Mouse (Mus musculus) adrenal gland, adult (tissue): ENCODE measurements around the gene Zfp119b.
"Not testable (repeated sequence)": the region's sequence is repeated elsewhere in the genome, so short reads cannot be mapped to it uniquely, and the experiment has no call there.

Experiments
- DNase-seq, 2 experiments: peaks; one replicate each; pipeline ENCODE4 v3.0.0; 2022 to 2023; ENCODE audit warnings: low spot score in 1 of 2; ENCODE audit not compliant: inconsistent age in 2 of 2

The Zfp119b gene

GRCm38 (mm10) chr17:55957726-55958583 is 8.7 kb upstream of the Zfp119b start:
- peak; percentile 35 to 56 for DNase-seq

DNA sequence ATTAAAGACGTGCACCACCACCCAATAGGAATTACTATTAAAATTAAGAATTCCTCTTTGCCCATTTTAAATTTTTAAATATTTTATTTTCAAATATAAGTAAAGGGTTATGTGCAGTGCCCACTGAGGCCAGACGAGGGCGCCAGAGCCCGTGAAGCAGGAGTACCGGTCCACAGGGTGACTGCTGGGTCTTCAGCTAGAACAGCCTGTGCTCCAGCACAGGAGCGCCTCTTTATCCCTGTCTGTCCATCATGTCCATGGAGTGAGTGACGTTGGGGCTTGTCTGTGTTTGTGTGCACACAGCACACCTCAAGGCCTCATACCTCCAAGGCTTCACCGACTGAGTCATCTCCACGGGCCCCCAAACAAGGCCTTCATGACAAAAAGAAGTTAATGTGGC is 7.9 kb upstream of the Zfp119b start:
- peak; percentile 79 to 89 for DNase-seq

DNA sequence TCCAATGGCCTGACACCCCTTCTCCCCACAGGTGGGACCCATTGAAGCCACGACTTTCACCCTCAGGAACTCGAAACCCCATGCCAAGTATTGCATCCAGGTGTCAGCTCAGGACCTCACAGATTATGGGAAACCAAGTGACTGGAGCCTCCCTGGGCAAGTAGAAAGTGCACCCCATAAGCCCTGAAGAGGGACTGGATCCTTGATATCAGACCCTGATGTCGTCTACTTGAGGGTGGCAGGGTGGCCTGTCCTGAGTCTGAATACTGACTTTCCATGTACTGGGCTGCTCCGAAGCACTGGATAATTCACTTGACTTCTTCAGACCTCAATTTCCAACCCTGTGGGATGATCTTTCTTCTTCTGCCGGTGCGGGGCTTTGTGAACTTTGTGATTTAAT is 7.3 kb upstream of the Zfp119b start:
- peak in 1 of 2 experiments; percentile 48 for DNase-seq

GRCm38 (mm10) chr17:55956129-55956528 is 6.8 kb upstream of the Zfp119b start:
- DNase-seq: peak in 1 of 2 experiments; percentile 71

- DNase-seq: no peak
Observed at GRCm38 (mm10) chr17:55954229-55954628, 4.9 kb upstream of the Zfp119b start.

DNA sequence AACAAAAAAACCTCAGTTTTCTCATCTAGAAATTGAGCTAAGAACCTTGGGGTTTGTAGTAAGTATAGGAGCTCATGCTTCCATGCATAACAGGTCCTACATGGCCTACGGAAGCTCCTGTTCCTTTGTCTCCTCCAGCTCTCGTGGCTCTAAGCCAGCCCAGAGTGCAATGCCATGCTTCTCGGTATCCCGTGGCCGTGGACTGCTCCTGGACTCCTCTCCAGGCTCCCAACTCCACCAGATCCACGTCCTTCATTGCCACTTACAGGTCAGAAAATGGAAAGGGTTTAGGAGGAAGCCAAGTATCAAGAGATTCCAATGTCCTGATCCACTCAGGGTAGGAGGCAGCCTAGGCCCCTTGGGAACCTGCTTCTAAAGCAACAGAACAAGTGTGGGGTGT is 4.5 kb upstream of the Zfp119b start:
- no peak for DNase-seq

DNA sequence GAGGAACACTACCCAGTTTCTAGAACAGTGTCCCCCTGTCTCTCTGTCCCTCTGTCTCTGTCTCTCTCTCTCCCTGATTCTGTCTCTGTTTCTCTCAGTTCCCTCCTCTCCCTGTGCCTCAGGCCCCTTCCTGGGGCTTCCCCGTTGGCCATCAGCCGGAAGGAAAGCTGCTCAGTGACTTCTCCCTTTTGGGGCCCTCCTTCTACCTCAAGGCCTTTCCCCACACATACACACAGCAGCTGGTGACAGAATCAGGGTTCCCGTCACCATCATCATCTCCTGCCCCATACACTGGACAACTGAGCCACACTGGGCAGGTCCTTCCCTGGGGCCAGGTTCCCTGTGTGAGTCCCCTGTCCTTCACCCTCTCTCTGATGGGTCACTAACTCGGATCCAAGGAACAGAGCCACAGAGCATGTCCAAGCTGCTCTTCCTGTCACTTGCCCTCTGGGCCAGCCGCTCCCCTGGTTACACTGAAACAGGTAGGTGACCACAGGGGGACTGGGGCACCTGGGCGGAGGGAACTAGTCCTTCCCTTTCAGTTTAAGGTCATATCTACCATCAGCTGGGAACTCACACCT is 3.2 kb upstream of the Zfp119b start, which contains the start of gene Ebi3:
Ebi3 (plus strand) TSS at position 194 of the 581 bp plus-strand sequence.
- peak in 1 of 2 experiments; percentile 42 for DNase-seq

- no peak for DNase-seq
Observed at GRCm38 (mm10) chr17:55952041-55952440, 2.7 kb upstream of the Zfp119b start.

DNA sequence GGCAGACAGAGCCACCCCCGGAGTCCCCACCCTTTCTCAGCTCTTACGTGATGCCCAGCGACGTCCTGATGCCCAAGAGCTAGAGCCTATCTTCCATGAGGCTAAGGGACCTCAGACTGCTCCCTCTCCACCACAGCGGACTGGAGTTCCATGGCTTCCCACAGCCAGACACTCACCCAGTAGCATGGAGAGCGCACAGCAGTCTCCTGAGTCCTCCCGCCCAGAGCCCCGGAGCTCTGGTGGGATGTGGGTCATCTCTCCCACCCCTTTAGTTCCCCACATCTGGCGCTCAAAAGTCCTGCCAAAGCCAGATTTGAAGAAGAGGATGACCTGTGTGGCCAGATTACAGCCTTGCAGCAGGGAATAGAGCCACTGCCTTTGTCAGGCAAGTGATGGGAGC is 1.3 kb upstream of the Zfp119b start:
- DNase-seq: no peak

DNA sequence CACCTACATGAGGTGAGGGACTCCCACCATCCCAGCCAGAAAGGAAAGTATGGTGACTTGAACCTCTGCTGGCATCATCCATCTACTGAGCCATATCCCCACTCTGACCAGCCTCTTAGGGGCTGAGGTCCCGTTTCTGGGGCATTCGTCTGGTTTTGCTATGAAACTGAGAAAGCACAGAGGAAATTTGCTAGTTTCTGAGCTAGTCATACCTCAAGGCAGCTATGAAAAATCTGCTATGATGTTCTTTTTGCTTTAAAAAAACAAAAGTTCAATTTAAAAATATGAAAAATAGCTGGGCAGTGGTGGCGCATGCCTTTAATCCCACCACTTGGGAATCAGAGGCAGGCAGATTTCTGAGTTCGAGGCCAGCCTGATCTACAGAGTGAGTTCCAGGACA is 653 bp downstream of the Zfp119b start:
- no peak for DNase-seq

GRCm38 (mm10) chr17:55945696-55946095 is 3.6 kb downstream of the Zfp119b start:
- peak; percentile 23 to 68 for DNase-seq

GRCm38 (mm10) chr17:55944866-55945682 is 4.2 kb downstream of the Zfp119b start:
- DNase-seq: peak; percentile 94 to 98

GRCm38 (mm10) chr17:55944387-55944865 is 4.9 kb downstream of the Zfp119b start:
- not testable (repeated sequence) for DNase-seq

DNA sequence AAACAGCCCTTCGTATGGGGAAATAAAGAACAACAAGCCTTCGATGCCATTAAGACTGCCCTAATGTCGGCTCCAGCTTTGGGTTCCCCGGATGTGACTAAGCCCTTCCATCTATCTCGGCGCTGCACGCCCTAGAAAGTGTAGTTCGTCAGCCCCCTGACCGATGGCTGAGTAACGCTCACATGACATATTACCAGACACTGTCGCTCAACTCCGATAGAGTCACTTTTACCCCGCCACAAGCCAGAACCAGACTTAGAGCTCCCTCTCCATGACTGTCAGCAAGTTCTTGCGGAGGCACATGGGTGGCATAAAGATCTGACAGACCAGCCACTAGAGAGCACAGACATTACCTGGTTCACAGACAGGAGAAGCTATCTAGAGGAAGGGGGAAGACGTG is 16.1 kb downstream of the Zfp119b start:
- no peak for DNase-seq

GRCm38 (mm10) chr17:55932635-55933034 is 16.7 kb downstream of the Zfp119b start:
- no peak for DNase-seq

- peak; percentile 69 to 85 for DNase-seq
Observed at GRCm38 (mm10) chr17:55931553-55932502, 17.5 kb downstream of the Zfp119b start.

GRCm38 (mm10) chr17:55906669-55907068 is 42.6 kb downstream of the Zfp119b start:
- no peak for DNase-seq

- DNase-seq: no peak
Observed at GRCm38 (mm10) chr17:55904131-55904530, 45.2 kb downstream of the Zfp119b start.

DNA sequence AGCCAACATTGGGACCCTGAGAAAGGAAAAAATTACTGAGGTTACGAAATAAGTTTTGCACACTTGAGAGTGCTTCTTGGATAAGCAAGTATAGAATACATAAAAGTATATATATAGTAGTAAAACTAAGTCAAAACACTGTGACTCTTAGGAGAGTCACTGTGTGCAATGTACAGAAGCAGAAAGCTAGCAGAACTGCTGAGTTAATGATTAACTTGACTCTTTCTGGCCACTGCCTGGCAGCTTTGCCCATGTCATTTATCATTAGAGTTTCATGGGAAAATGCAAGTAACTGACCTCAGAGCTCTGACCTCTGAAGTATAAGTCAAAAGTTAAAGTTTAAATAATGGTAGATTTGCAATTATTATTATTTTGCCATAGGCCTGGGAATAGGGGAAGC is 45.6 kb downstream of the Zfp119b start:
- no peak for DNase-seq

DNA sequence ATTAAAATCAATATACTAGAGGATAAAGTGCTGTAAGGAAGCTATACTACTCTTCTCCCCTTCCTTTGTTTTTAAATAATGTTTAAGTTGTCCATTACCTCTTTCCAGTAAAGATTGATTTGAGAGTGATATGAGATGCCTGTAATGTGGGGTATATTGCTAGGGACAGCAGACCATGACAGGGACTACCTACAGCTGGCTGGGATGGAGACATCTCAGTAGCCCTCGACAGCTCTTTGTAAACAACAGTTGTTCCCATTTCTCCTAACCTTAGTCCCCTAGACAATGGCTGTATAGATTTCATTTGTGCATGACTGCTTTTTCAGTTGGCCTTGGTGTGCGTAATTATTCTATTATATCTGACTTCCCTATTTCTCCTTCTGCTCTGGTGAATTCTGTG is 46.2 kb downstream of the Zfp119b start:
- DNase-seq: no peak
